Mouse (Mus musculus) intestine, postnatal 0 days (tissue): Measurements from ENCODE around the gene Cers1. TPM values are rescaled to one million over a fixed set of nuclear protein-coding genes. Genes with fewer than 3 reads are reported as not detected.

ENCODE experiments used
- ATAC-seq: fragments of 200-750 bp; cut with Nextera tagmentation; 2 replicates; pipeline ENCODE4 v1.8.0; 2017; ENCODE audit warnings: mild to moderate bottlenecking, moderate TSS enrichment, moderate library complexity
- H3K27ac ChIP-seq: fragments of 300-500 bp; sonication (generic); 2 replicates; pipeline ENCODE4 v1.5.1; 2014; ENCODE audit warnings: mild to moderate bottlenecking, low read depth, low read length, moderate library complexity
- H3K27me3 ChIP-seq: fragments of 300-500 bp; sonication (generic); replicated peaks from 2 replicates; pipeline ENCODE4 v1.6.1; 2014; ENCODE audit warnings: low read length, mixed read lengths; ENCODE audit not compliant: control insufficient read depth, insufficient read depth
- H3K36me3 ChIP-seq: fragments of 300-500 bp; sonication (generic); 2 replicates; pipeline ENCODE4 v1.6.1; 2014; ENCODE audit warnings: mild to moderate bottlenecking, moderate library complexity; ENCODE audit not compliant: control insufficient read depth, insufficient read depth
- H3K4me1 ChIP-seq: fragments of 300-500 bp; sonication (generic); replicated peaks from 2 replicates; pipeline ENCODE4 v1.6.1; 2014; ENCODE audit warnings: antibody characterized with exemption, low read length, mixed read lengths; ENCODE audit not compliant: control insufficient read depth, insufficient read depth
- H3K4me2 ChIP-seq: fragments of 300-500 bp; sonication (generic); replicated peaks from 2 replicates; pipeline ENCODE4 v1.6.1; 2014; ENCODE audit warnings: low read depth, mild to moderate bottlenecking, moderate library complexity
- H3K4me3 ChIP-seq: fragments of 300-500 bp; sonication (generic); 2 replicates; pipeline ENCODE4 v1.5.1; 2014; ENCODE audit warnings: low read depth, low read length
- H3K9ac ChIP-seq: fragments of 300-500 bp; sonication (generic); 2 replicates; pipeline ENCODE4 v1.6.1; 2014; ENCODE audit warnings: mild to moderate bottlenecking, low read depth, low read length
- H3K9me3 ChIP-seq: fragments of 300-500 bp; sonication (generic); 2 replicates; pipeline ENCODE4 v1.6.1; 2016; ENCODE audit warnings: mixed run types; ENCODE audit not compliant: control insufficient read depth
- CTCF ChIP-seq: sonication (generic); IDR thresholded peaks from 2 replicates; pipeline ENCODE4 v1.5.1; 2016; ENCODE audit warnings: low read depth, mild to moderate bottlenecking, control low read depth, antibody characterized with exemption, moderate library complexity
- WGBS: fragments of 180-500 bp; shearing (Covaris S2); extraction: QIAGEN DNeasy Blood & Tissue Kit; methylation state at CpG from one replicate; pipeline ENCODE4 v1.1.7; 2014; 5-methylcytosine and 5-hydroxymethylcytosine counted together
- polyA plus RNA-seq: library from polyadenylated mRNA; unstranded; fragments of >200 nt; fragmentation: Nextera tagmentation; extraction: Ambion mirVana; gene quantifications from 2 replicates; pipeline ENCODE4 v1.2.1, GENCODE M21; 2015

Cers1 gene
- polyA plus RNA-seq, 1 experiment from 2014 or later, result 1.7 TPM

GRCm38 (mm10) chr8:70327512-70327911, 11.9 kb downstream of the Cers1 start:
- Histone ChIP-seq H3K36me3 (peaks cover 13% of the 10 kb centered on the region), H3K9ac (no peak overlapping the region), H3K9me3 (no peaks in the 10 kb centered on the region), H3K4me2 (no peak overlapping the region), H3K27ac (no peak overlapping the region), H3K4me1 (no peaks in the 10 kb centered on the region), H3K27me3 (no peaks in the 10 kb centered on the region), H3K4me3 (no peak overlapping the region)
- no peak for ATAC-seq
- 91% methylated on average over 6 of the region's 6 CpGs for WGBS
- no peak for TF ChIP-seq CTCF

DNA sequence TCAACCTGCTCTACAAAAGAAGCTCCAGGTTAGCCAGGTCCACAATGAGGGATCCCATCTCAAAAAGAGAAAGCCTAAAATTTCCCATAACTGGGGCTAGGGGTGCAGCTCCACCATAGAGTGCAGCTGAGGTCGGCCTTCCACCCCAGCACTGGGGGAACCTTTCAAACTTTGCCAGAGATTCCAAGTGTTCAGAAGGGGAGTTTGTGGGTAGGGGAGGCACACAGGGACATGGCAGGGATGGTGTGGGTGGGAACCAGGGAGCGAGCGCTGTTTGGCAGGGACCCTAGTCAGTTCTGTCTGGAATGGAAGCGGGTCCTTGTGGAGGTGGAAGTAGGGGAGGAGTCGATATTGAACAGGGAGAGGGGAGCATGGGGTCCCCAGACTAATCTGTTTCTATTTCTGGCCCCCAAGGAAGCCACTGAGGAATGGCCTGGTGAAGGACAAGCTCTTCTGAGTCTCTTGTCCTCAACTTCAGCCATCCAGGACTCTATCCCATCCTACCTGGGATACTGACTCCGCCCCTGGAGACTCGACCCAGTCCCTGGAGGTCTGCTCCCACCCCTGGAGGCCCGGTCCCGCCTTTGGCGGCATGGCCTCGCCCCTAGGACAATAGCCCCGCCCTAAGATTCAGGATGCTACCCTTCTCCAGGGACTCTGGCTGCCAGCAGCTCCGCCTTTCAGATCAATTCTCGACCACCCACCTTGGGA, 13.7 kb downstream of the Cers1 start, which contains the start of gene Gdf1:
Gene Gdf1 (plus strand): TSS at position 694 of the 711 bp plus-strand sequence.
- Histone ChIP-seq H3K4me3 (no peak within 1 kb of the TSS), H3K9ac (no peak within 1 kb of the TSS), H3K27me3 (no peaks in the 10 kb centered on the region), H3K36me3 (peaks cover 31% of the 10 kb centered on the region), H3K9me3 (no peaks in the 10 kb centered on the region), H3K4me1 (no peaks in the 10 kb centered on the region), H3K27ac (no peak within 1 kb of the TSS), H3K4me2 (0 out of 2 replicates have a peak within 1 kb of the TSS, but pooled peaks have one; percentile 17)
- ATAC-seq, result no peak
- 42% methylated on average over 14 of the region's 14 CpGs for WGBS
- no peak for TF ChIP-seq CTCF

DNA sequence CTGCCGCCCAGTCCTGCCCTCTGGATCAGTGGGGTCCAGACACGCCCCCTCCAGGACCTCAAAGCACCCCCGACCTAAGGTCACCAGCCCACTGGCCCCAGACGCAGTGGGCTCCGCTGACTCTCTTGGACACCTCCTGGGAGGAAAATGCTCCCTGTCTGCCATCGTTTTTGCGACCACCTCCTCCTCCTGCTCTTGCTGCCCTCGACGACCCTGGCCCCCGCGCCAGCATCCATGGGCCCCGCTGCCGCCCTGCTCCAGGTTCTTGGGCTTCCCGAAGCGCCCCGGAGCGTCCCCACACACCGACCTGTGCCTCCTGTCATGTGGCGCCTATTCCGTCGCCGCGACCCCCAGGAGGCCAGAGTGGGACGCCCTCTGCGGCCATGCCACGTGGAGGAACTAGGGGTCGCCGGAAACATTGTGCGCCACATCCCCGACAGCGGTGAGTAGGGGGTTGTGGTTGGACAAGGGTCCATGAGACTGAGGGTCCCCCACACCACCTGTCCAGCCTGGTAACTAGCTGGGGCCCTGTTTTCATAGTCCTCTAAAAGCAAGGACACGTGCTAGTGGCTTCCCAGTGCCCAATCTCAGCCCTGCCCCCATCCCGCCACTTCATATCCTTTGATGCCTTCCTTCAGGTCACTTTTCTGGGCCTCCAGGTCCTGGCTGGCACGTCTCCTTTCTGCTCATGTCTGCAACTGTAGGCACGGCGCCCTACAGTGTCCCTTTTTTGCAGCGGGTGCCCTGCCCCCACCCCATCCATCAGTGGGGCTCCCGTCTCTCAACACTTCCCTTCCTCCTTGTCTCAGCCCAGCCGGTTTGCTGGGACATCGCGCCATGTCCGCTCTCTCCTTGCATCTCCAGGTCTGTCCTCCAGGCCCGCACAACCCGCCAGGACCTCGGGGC, 14.5 kb downstream of the Cers1 start:
- Histone ChIP-seq H3K27me3 (no peaks in the 10 kb centered on the region), H3K4me3 (no peak overlapping the region)

DNA sequence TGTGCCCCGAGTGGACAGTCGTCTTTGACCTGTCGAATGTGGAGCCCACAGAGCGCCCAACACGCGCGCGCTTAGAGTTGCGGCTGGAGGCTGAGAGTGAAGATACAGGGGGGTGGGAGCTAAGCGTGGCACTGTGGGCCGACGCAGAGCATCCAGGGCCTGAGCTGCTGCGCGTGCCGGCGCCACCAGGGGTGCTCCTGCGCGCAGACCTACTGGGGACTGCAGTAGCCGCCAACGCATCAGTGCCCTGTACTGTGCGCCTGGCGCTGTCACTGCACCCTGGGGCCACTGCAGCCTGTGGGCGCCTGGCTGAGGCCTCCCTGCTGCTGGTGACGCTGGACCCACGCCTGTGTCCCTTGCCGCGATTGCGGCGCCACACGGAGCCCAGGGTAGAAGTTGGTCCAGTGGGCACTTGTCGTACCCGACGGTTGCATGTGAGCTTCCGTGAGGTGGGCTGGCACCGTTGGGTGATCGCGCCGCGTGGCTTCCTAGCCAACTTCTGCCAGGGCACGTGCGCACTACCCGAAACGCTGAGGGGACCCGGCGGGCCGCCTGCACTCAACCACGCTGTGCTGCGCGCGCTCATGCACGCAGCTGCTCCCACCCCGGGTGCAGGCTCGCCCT, 15.3 kb downstream of the Cers1 start:
- peak; percentile 48 for ATAC-seq
- no peak overlapping the region for H3K9ac ChIP-seq
- no peaks in the 10 kb centered on the region for H3K27me3 ChIP-seq
- H3K9me3 ChIP-seq, result no peaks in the 10 kb centered on the region
- 0 out of 2 replicates have a peak overlapping the region, but pooled peaks have one; percentile 17 for H3K4me2 ChIP-seq
- 56% methylated on average over 52 of the region's 53 CpGs for WGBS
- TF ChIP-seq CTCF, result peak; percentile 67
- no peak overlapping the region for H3K27ac ChIP-seq
- no peaks in the 10 kb centered on the region for H3K4me1 ChIP-seq
- peaks cover 47% of the 10 kb centered on the region for H3K36me3 ChIP-seq
- H3K4me3 ChIP-seq, result no peak overlapping the region

More for the DNA sequence above, 14.5 kb downstream of the Cers1 start:
- peaks cover 39% of the 10 kb centered on the region for H3K36me3 ChIP-seq
- 25% methylated on average over 45 of the region's 45 CpGs for WGBS
- H3K9ac ChIP-seq, result no peak overlapping the region
- no peaks in the 10 kb centered on the region for H3K9me3 ChIP-seq
- H3K4me2 ChIP-seq, result 0 out of 2 replicates have a peak overlapping the region, but pooled peaks have one; percentile 17
- no peak overlapping the region for H3K27ac ChIP-seq
- no peaks in the 10 kb centered on the region for H3K4me1 ChIP-seq
- no peak for TF ChIP-seq CTCF
- ATAC-seq, result peak; percentile 1; the same call in 1 of the 2 replicates

DNA sequence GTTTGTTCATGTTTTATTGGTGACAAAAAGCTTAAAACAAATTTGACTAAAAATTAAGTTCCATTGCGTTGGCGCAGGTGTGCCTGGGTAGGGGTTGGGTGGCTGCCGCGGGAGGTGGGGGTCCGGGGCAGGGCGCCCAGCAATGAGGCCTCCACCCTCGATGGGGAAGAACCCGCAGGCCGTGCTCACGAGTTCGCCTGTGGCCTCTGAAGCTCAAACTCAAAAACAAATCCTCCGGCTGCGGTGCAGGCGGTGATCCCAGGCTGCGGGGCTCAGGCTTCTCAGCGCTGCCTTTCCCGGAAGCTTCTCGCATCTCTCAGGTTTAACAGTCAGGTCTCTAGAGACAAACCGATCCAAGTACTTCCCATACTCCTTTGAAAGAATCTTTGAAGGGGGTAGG, 16.0 kb downstream of the Cers1 start:
- Histone ChIP-seq H3K4me3 (no peak overlapping the region), H3K9me3 (no peaks in the 10 kb centered on the region), H3K4me2 (no peak overlapping the region), H3K27me3 (no peaks in the 10 kb centered on the region), H3K9ac (no peak overlapping the region), H3K4me1 (no peaks in the 10 kb centered on the region), H3K27ac (no peak overlapping the region), H3K36me3 (peaks cover 53% of the 10 kb centered on the region)
- no peak for ATAC-seq
- TF ChIP-seq CTCF, result no peak
- 84% methylated on average over 19 of the region's 19 CpGs for WGBS
